Mouse (Mus musculus) limb, embryonic 15.5 days (tissue): Measurements from ENCODE around the gene Nkain2. TPM values are rescaled to one million over a fixed set of nuclear protein-coding genes. Genes with fewer than 3 reads are reported as not detected.

Experiments used
- ATAC-seq: fragments of 200-750 bp; cut with Nextera tagmentation; 2 replicates; pipeline ENCODE4 v1.8.0; 2017; ENCODE audit warnings: low read depth, moderate TSS enrichment; ENCODE audit not compliant: insufficient number of reproducible peaks, low FRiP score, low TSS enrichment
- H3K27ac ChIP-seq: fragments of 300-500 bp; sonication (generic); 2 replicates; pipeline ENCODE4 v1.5.1; 2015; ENCODE audit warnings: moderate library complexity, mild to moderate bottlenecking, inconsistent platforms
- H3K27me3 ChIP-seq: fragments of 300-500 bp; sonication (generic); 2 replicates; pipeline ENCODE4 v1.6.1; 2015; ENCODE audit warnings: inconsistent platforms
- H3K36me3 ChIP-seq: fragments of 300-500 bp; sonication (generic); 2 replicates; pipeline ENCODE4 v1.6.1; 2015; ENCODE audit warnings: inconsistent platforms
- H3K4me1 ChIP-seq: fragments of 300-500 bp; sonication (generic); 2 replicates; pipeline ENCODE4 v1.6.1; 2015; ENCODE audit warnings: inconsistent platforms
- H3K4me2 ChIP-seq: fragments of 300-500 bp; sonication (generic); 2 replicates; pipeline ENCODE4 v1.6.1; 2015; ENCODE audit warnings: mild to moderate bottlenecking, inconsistent platforms
- H3K4me3 ChIP-seq: fragments of 300-500 bp; sonication (generic); 2 replicates; pipeline ENCODE4 v1.5.1; 2015; ENCODE audit warnings: mild to moderate bottlenecking, inconsistent platforms
- H3K9ac ChIP-seq: fragments of 300-500 bp; sonication (generic); 2 replicates; pipeline ENCODE4 v1.6.1; 2015; ENCODE audit warnings: inconsistent platforms
- H3K9me3 ChIP-seq: fragments of 300-500 bp; sonication (generic); 2 replicates; pipeline ENCODE4 v1.6.1; 2016; ENCODE audit warnings: inconsistent platforms
- WGBS: fragments of 180-500 bp; shearing (Covaris S2); methylation state at CpG from one replicate; pipeline ENCODE4 v1.1.7; 2015; 5-methylcytosine and 5-hydroxymethylcytosine counted together
- polyA plus RNA-seq: library from polyadenylated mRNA; unstranded; fragments of >200 nt; fragmentation: Nextera tagmentation; extraction: Ambion mirVana; gene quantifications from 2 replicates; pipeline ENCODE4 v1.2.1, GENCODE M21; 2015

Nkain2 gene
- polyA plus RNA-seq, 1 experiment from 2014 or later: 1.4 TPM

GRCm38 (mm10) chr10:31827041-31827440 is 1063.2 kb downstream of the Nkain2 start:
- no peak for ATAC-seq
- Histone ChIP-seq H3K4me2 (no peak overlapping the region), H3K27me3 (no peaks in the 10 kb centered on the region), H3K36me3 (no peaks in the 10 kb centered on the region), H3K9ac (no peak overlapping the region), H3K9me3 (no peaks in the 10 kb centered on the region), H3K4me1 (no peaks in the 10 kb centered on the region), H3K4me3 (no peak overlapping the region), H3K27ac (no peak overlapping the region)
- WGBS: 64% methylated on average over 1 of the region's 1 CpGs

GRCm38 (mm10) chr10:31812543-31812942 is 1077.7 kb downstream of the Nkain2 start:
- no peak for ATAC-seq
- H3K27me3 ChIP-seq: no peaks in the 10 kb centered on the region
- 59% methylated on average over 3 of the region's 3 CpGs for WGBS
- H3K4me2 ChIP-seq: no peak overlapping the region
- H3K27ac ChIP-seq: no peak overlapping the region
- no peak overlapping the region for H3K9ac ChIP-seq
- H3K4me1 ChIP-seq: no peaks in the 10 kb centered on the region
- H3K9me3 ChIP-seq: no peaks in the 10 kb centered on the region
- no peak overlapping the region for H3K4me3 ChIP-seq
- H3K36me3 ChIP-seq: no peaks in the 10 kb centered on the region

GRCm38 (mm10) chr10:31742443-31743057 is 1147.7 kb downstream of the Nkain2 start:
- WGBS: 19% methylated on average over 5 of the region's 5 CpGs
- Histone ChIP-seq H3K9ac (no peak overlapping the region), H3K4me2 (no peak overlapping the region), H3K9me3 (no peaks in the 10 kb centered on the region), H3K27ac (no peak overlapping the region), H3K36me3 (no peaks in the 10 kb centered on the region), H3K4me1 (no peaks in the 10 kb centered on the region), H3K4me3 (no peak overlapping the region), H3K27me3 (no peaks in the 10 kb centered on the region)
- 0 out of 2 replicates have a peak, but pooled peaks have one; percentile 24 for ATAC-seq

DNA sequence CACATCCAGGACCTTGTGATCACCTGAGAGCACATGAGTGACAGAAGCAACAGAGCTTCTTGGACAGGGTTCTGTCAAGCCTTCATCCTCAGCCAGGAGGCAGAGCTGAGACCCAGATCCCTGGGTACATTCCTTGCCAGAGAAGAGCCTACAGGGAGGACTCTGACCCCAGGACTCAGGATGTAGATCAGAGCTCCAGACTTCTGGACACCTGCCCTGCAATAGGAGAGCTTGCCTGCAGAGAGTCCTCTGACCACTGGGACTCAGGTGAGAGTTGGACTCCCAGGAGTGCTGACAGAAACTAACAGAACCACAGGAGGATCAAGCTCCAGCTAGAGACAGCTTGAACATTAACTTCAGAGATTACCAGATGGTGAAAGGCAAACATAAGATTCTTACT is 1162.2 kb downstream of the Nkain2 start:
- Histone ChIP-seq H3K4me3 (no peak overlapping the region), H3K9ac (no peak overlapping the region), H3K4me2 (no peak overlapping the region), H3K27me3 (no peaks in the 10 kb centered on the region), H3K9me3 (no peaks in the 10 kb centered on the region), H3K4me1 (no peaks in the 10 kb centered on the region), H3K27ac (no peak overlapping the region), H3K36me3 (no peaks in the 10 kb centered on the region)
- no peak for ATAC-seq

GRCm38 (mm10) chr10:31647270-31647669 is 1243.0 kb downstream of the Nkain2 start:
- no peak overlapping the region for H3K27ac ChIP-seq
- no peak overlapping the region for H3K4me2 ChIP-seq
- H3K4me3 ChIP-seq: no peak overlapping the region
- no peaks in the 10 kb centered on the region for H3K4me1 ChIP-seq
- no peak overlapping the region for H3K9ac ChIP-seq
- ATAC-seq: no peak
- H3K27me3 ChIP-seq: no peaks in the 10 kb centered on the region
- H3K9me3 ChIP-seq: no peaks in the 10 kb centered on the region
- 78% methylated on average over 3 of the region's 3 CpGs for WGBS
- no peaks in the 10 kb centered on the region for H3K36me3 ChIP-seq

DNA sequence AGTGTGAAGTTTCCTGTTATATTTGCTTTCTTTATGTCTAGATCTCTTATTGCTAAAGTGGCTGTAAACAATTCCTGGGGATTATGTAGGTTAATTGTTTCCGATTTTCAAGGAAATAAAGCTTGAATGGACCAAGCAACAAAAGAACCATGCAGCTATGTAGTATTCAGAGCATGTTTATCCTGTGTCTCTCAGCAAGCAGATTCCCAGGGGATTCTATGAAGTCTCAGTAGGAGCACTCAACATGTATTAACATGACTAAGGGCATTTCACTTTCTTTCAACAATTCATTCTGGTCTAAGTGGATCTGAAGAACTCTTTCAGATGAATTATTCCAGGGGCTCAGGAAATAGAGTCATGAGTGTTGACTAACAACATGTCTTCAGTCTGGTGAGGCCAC is 1244.2 kb downstream of the Nkain2 start:
- H3K36me3 ChIP-seq: no peaks in the 10 kb centered on the region
- H3K9me3 ChIP-seq: no peaks in the 10 kb centered on the region
- H3K4me3 ChIP-seq: no peak overlapping the region
- no peak overlapping the region for H3K27ac ChIP-seq
- H3K4me1 ChIP-seq: no peaks in the 10 kb centered on the region
- 51% methylated on average over 1 of the region's 1 CpGs for WGBS
- no peak overlapping the region for H3K9ac ChIP-seq
- no peak for ATAC-seq
- no peaks in the 10 kb centered on the region for H3K27me3 ChIP-seq
- H3K4me2 ChIP-seq: no peak overlapping the region

Other genes starting within 250 kb of the Nkain2 start
- 15.0 and 34.2 TPM in 2 replicates for gene Trdn, start 190.1 kb upstream of the Nkain2 start, polyA plus RNA-seq